Mouse (Mus musculus): ENCODE measurements around the gene Ndrg3. TPM values are rescaled to one million over a fixed set of nuclear protein-coding genes. Genes with fewer than 3 reads are reported as not detected.
"Not testable (repeated sequence)": the region's sequence is repeated elsewhere in the genome, so short reads cannot be mapped to it uniquely, and the experiment has no call there.

Gene Ndrg3
- polyA plus RNA-seq, 2 experiments = 29.2 to 31.7 TPM

- H3K9ac ChIP-seq (replicated peaks) = peak overlapping the region; percentile 58
- DNase-seq (ENCODE audit: low read depth in 3 of 3, low spot score in 3 of 3) = peak; percentile 83 to 89 (median 85)
Observed at GRCm38 (mm10) chr2:156924210-156924898, 67.5 kb downstream of the Ndrg3 start.

GRCm38 (mm10) chr2:156923057-156923456, 68.8 kb downstream of the Ndrg3 start:
- no peak for DNase-seq (ENCODE audit: low read depth in 3 of 3, low spot score in 3 of 3)
- no peak overlapping the region for H3K4me3 ChIP-seq (ENCODE audit: insufficient read depth in 1 of 2, low read depth in 2 of 2, low read length in 2 of 2)
- no peaks in the 10 kb centered on the region for H3K9me3 ChIP-seq (ENCODE audit: control insufficient read depth, low read length)
- peaks cover 29 to 60% of the 10 kb centered on the region in 2 experiments for H3K4me1 ChIP-seq (replicated peaks; ENCODE audit: control insufficient read depth in 2 of 2, insufficient read depth in 2 of 2, low read length in 1 of 2)
- 75% methylated on average over 5 of the region's 5 CpGs for WGBS (ENCODE audit: insufficient replicate concordance)
- peaks cover under 1% of the 10 kb centered on the region; the same call in 1 of the 2 replicates for H3K36me3 ChIP-seq (replicated peaks; ENCODE audit: control insufficient read depth, insufficient read depth, low read depth)
- TF ChIP-seq EP300 (IDR thresholded peaks at IDR 0.05; ENCODE audit: low read depth) (no peak), CTCF (IDR thresholded peaks at IDR 0.05; ENCODE audit: low read depth) (no peak)
- H3K27ac ChIP-seq = peak overlapping the region; percentile 60
- H3K4me2 ChIP-seq (ENCODE audit: low read depth) = no peak overlapping the region
- no peaks in the 10 kb centered on the region for H3K27me3 ChIP-seq (ENCODE audit: control insufficient read depth, insufficient read depth, low read length)
- H3K9ac ChIP-seq (replicated peaks) = no peak overlapping the region
- no peak for ATAC-seq (ENCODE audit: insufficient read depth)

More at GRCm38 (mm10) chr2:156924210-156924898, 67.5 kb downstream of the Ndrg3 start:
- WGBS (ENCODE audit: insufficient replicate concordance) = 5% methylated on average over 3 of the region's 3 CpGs
- Histone ChIP-seq H3K27ac (peak overlapping the region; percentile 94), H3K4me2 (ENCODE audit: low read depth) (peak overlapping the region; percentile 50), H3K4me1 (replicated peaks; ENCODE audit: control insufficient read depth in 2 of 2, insufficient read depth in 2 of 2, low read length in 1 of 2) (peaks cover 33 to 68% of the 10 kb centered on the region in 2 experiments), H3K27me3 (ENCODE audit: control insufficient read depth, insufficient read depth, low read length) (no peaks in the 10 kb centered on the region), H3K36me3 (replicated peaks; ENCODE audit: control insufficient read depth, insufficient read depth, low read depth) (peaks cover 6% of the 10 kb centered on the region; the same call in 1 of the 2 replicates), H3K9me3 (ENCODE audit: control insufficient read depth, low read length) (no peaks in the 10 kb centered on the region), H3K4me3 (ENCODE audit: insufficient read depth in 1 of 2, low read depth in 2 of 2, low read length in 2 of 2) (no peak overlapping the region)
- ATAC-seq (ENCODE audit: insufficient read depth) = peak; percentile 95
- TF ChIP-seq CTCF (IDR thresholded peaks at IDR 0.05; ENCODE audit: low read depth) (no peak), EP300 (IDR thresholded peaks at IDR 0.05; ENCODE audit: low read depth) (peak; percentile 91)

- H3K4me2 ChIP-seq (ENCODE audit: low read depth) = no peak overlapping the region
- no peak overlapping the region for H3K4me3 ChIP-seq (ENCODE audit: insufficient read depth in 1 of 2, low read depth in 2 of 2, low read length in 2 of 2)
- DNase-seq (ENCODE audit: low read depth in 3 of 3, low spot score in 3 of 3) = no peak
- H3K27ac ChIP-seq = no peak overlapping the region
- no peak overlapping the region for H3K9ac ChIP-seq (replicated peaks)
- TF ChIP-seq CTCF (IDR thresholded peaks at IDR 0.05; ENCODE audit: low read depth) (no peak), EP300 (IDR thresholded peaks at IDR 0.05; ENCODE audit: low read depth) (no peak)
- ATAC-seq (ENCODE audit: insufficient read depth) = no peak
- no peaks in the 10 kb centered on the region for H3K36me3 ChIP-seq (replicated peaks; ENCODE audit: control insufficient read depth, insufficient read depth, low read depth)
- peaks cover 19 to 32% of the 10 kb centered on the region in 2 experiments for H3K4me1 ChIP-seq (replicated peaks; ENCODE audit: control insufficient read depth in 2 of 2, insufficient read depth in 2 of 2, low read length in 1 of 2)
- no peaks in the 10 kb centered on the region for H3K9me3 ChIP-seq (ENCODE audit: control insufficient read depth, low read length)
- H3K27me3 ChIP-seq (ENCODE audit: control insufficient read depth, insufficient read depth, low read length) = no peaks in the 10 kb centered on the region
- 21% methylated on average over 2 of the region's 2 CpGs for WGBS (ENCODE audit: insufficient replicate concordance)
Observed at GRCm38 (mm10) chr2:156919796-156920195, 72.1 kb downstream of the Ndrg3 start.

GRCm38 (mm10) chr2:156919191-156919590, 72.7 kb downstream of the Ndrg3 start:
- not testable (repeated sequence) for DNase-seq (ENCODE audit: low read depth in 3 of 3, low spot score in 3 of 3)

GRCm38 (mm10) chr2:156918562-156918961, 73.3 kb downstream of the Ndrg3 start:
- H3K4me3 ChIP-seq (ENCODE audit: insufficient read depth in 1 of 2, low read depth in 2 of 2, low read length in 2 of 2) = no peak overlapping the region
- 9% methylated on average over 4 of the region's 4 CpGs for WGBS (ENCODE audit: insufficient replicate concordance)
- H3K9ac ChIP-seq (replicated peaks) = no peak overlapping the region
- peaks cover 9 to 21% of the 10 kb centered on the region in 2 experiments for H3K4me1 ChIP-seq (replicated peaks; ENCODE audit: control insufficient read depth in 2 of 2, insufficient read depth in 2 of 2, low read length in 1 of 2)
- no peak for TF ChIP-seq CTCF (IDR thresholded peaks at IDR 0.05; ENCODE audit: low read depth)
- no peak for TF ChIP-seq EP300 (IDR thresholded peaks at IDR 0.05; ENCODE audit: low read depth)
- DNase-seq (ENCODE audit: low read depth in 3 of 3, low spot score in 3 of 3) (no peak), ATAC-seq (ENCODE audit: insufficient read depth) (no peak)
- H3K36me3 ChIP-seq (replicated peaks; ENCODE audit: control insufficient read depth, insufficient read depth, low read depth) = no peaks in the 10 kb centered on the region
- H3K4me2 ChIP-seq (ENCODE audit: low read depth) = no peak overlapping the region
- no peak overlapping the region for H3K27ac ChIP-seq
- no peaks in the 10 kb centered on the region for H3K27me3 ChIP-seq (ENCODE audit: control insufficient read depth, insufficient read depth, low read length)
- H3K9me3 ChIP-seq (ENCODE audit: control insufficient read depth, low read length) = no peaks in the 10 kb centered on the region

More at GRCm38 (mm10) chr2:156919191-156919590, 72.7 kb downstream of the Ndrg3 start:
- H3K27ac ChIP-seq; H3K27me3 ChIP-seq (ENCODE audit: control insufficient read depth, insufficient read depth, low read length); ATAC-seq (ENCODE audit: insufficient read depth); H3K9me3 ChIP-seq (ENCODE audit: control insufficient read depth, low read length); H3K4me3 ChIP-seq (ENCODE audit: insufficient read depth in 1 of 2, low read depth in 2 of 2, low read length in 2 of 2); H3K9ac ChIP-seq (replicated peaks); H3K36me3 ChIP-seq (replicated peaks; ENCODE audit: control insufficient read depth, insufficient read depth, low read depth); H3K4me2 ChIP-seq (ENCODE audit: low read depth): not testable (repeated sequence)
- H3K4me1 ChIP-seq (replicated peaks; ENCODE audit: control insufficient read depth in 2 of 2, insufficient read depth in 2 of 2, low read length in 1 of 2) = peaks cover 13 to 26% of the 10 kb centered on the region in 2 experiments
- WGBS (ENCODE audit: insufficient replicate concordance) = 53% methylated on average over 11 of the region's 11 CpGs
